Mouse (Mus musculus): ENCODE measurements around the gene Spdef.

Gene Spdef

GRCm38 (mm10) chr17:27725011-27725410 lies 3.7 kb downstream of the Spdef start:
- DNase-seq (ENCODE audit: low spot score) = no peak

DNA sequence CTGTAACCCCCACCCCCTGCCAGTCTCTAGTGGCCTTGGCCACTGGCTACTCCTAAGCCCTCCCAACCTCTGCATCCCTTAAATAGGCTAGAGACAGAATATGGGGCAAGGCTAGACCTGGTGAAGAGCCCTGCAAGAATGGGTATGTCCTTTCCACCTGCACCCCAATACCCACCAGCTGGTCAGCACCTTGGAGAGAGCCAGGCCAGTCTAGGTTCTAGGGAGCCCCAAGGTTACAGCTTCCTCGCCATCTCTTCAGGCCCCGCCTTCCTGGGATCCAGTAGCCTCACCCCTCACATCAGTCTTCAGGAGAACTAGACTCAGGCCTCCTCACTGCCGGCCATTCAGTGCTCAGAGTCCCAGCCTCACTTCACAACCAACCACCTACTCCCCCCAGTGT lies 4.4 kb downstream of the Spdef start:
- DNase-seq (ENCODE audit: low spot score) = no peak

GRCm38 (mm10) chr17:27721125-27721664 lies 7.6 kb downstream of the Spdef start:
- no peak for DNase-seq (ENCODE audit: low spot score)

- DNase-seq (ENCODE audit: low spot score) = no peak
These were observed 8.4 kb downstream of the Spdef start for GRCm38 (mm10) chr17:27720326-27720725.

DNA sequence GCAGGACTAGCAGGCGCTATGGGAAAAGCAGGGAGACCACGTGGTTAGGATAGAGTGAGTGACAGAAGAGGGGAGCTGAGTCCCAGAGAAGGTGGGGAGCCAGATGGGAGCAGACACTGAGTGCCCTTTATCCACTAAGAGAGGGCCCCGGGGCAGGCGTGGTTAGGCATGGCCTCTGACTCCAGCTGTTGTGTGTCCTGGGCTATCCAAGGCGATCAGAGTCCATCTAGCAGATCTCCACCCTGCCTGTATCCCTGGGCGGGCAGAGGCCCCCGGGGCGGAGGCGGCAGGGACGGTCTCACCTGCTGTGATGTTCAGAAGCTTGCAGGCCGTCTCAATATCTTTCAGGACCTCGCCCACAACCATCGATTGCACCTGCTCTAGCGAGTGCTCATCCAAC lies 9.1 kb downstream of the Spdef start:
- no peak for DNase-seq (ENCODE audit: low spot score)

GRCm38 (mm10) chr17:27718250-27718649 lies 10.5 kb downstream of the Spdef start:
- DNase-seq (ENCODE audit: low spot score) = no peak

- DNase-seq (ENCODE audit: low spot score) = no peak
These were observed 12.0 kb downstream of the Spdef start for GRCm38 (mm10) chr17:27716804-27717203.

GRCm38 (mm10) chr17:27712832-27713231 lies 15.9 kb downstream of the Spdef start:
- no peak for DNase-seq (ENCODE audit: low spot score)

DNA sequence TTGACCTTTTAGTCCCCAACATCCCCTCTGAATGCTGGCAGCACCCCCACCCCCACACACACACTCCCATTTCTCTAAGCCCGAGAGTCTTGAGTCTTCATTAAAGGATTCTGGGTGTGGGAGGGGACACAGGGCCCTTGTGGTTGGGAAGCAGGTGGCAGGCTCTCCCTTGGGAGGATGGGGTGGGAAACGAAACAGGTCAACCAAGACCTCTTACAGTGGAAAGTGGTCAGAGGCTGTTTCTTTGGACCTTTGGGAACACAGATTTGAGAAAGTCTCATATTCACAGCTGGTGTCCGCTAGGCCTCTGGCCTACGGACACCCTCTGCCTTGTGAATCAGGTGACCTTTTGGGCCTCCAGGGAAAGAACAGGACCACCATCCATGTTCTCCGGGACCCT lies 19.1 kb downstream of the Spdef start:
- no peak for DNase-seq (ENCODE audit: low spot score)

- DNase-seq (ENCODE audit: low spot score) = peak; percentile 72
These were observed 20.6 kb downstream of the Spdef start for GRCm38 (mm10) chr17:27707954-27708661.

- DNase-seq (ENCODE audit: low spot score) = no peak
These were observed 23.1 kb downstream of the Spdef start for GRCm38 (mm10) chr17:27705661-27706060.

DNA sequence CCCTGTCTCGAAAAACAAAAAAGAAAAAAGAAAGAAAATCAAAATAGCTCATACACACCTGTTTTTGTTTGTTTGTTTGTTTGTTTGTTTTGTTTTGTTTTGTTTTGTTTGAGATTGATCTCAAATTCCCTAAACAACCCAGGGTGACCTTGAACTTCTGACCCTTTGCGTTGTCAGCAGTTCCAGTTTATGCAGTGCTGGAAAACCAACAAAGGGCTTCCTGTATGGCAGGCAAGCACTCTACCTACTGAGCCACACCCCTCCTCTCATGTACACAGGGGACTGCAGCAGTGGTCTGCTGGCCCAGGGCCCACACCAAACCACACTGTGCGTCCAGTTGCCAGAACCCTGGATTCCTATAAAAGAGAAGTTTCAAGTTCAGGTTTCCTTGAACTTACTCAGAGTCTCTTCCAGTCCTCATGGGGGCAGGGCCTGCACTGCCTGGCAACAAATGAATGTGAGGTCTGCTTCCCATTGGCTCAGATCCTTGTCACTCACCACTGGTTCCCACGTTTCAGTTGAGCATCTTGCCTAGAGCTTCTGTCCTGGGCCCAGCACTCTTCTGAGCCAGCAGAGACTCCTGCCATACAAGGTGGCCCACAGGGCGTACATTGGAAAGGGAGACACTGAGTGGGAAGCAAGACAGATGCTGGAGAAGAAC lies 24.7 kb downstream of the Spdef start:
- DNase-seq (ENCODE audit: low spot score) = no peak

- DNase-seq (ENCODE audit: low spot score) = no peak
These were observed 26.2 kb downstream of the Spdef start for GRCm38 (mm10) chr17:27702518-27702917.

DNA sequence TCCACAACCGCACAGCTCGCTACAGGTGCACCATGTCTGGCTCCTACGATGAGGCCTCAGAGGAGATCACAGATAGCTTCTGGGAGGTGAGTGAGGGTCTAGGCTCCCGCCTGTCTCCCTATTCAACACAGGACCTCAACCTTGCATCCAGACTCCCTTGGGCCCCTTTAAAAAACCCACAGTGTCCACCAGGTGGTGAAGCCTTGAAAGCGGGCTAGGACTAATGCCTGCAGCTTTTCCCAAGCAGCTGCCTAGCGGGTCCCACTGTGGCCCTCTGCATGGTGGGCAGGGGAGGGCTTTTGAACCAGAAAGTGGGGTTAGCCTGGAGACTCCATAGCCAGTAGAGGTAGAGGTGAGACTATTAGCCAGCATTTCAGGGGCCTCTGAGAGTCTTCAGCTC lies 26.9 kb downstream of the Spdef start:
- DNase-seq (ENCODE audit: low spot score) = no peak

DNA sequence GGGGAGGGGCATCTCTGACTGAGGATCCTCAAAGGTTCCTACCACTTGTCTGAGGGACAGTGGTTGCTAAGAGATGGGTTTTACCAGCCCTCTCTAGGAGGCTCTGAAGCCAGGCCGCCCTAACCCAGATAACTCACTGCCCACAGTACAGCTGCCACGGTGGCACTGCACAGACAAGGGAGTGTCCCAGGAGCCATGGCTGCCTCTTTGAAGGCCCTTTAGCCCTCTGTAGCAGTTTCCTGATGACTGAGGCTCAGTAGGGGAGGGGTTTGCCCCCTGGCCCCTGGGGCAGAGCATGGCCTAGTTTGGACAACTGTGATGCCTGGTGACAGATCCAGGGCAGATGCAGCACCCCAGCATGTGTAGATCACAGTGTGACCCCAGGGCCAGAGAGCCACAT lies 27.9 kb downstream of the Spdef start:
- DNase-seq (ENCODE audit: low spot score) = no peak

DNA sequence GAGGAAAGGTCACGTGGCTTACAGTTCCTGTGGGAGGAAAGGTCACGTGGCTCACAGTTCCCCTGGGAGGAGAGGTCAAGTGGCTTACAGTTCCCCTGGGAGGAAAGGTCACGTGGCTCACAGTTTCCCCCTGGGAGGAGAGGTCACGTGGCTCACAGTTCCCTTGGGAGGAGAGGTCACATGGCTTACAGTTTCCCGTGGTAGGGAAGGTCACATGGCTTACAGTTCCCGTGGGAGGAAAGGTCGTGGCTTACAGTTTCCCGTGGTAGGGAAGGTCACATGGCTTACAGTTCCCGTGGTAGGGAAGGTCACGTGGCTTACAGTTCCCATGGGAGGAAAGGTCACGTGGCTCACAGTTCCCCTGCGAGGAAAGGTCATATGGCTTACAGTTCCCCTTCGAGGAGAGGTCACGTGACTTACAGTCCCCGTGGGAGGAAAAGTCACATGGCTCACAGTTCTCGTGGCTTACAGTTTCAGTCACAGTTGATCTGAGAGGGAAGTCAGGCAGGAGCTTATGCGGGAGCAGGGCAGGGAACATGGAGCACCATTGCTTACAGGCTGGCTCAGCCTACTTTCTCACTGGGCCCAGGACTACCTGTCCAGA lies 29.0 kb downstream of the Spdef start:
- no peak for DNase-seq (ENCODE audit: low spot score)

GRCm38 (mm10) chr17:27690993-27691693 lies 37.6 kb downstream of the Spdef start:
- no peak for DNase-seq (ENCODE audit: low spot score)

DNA sequence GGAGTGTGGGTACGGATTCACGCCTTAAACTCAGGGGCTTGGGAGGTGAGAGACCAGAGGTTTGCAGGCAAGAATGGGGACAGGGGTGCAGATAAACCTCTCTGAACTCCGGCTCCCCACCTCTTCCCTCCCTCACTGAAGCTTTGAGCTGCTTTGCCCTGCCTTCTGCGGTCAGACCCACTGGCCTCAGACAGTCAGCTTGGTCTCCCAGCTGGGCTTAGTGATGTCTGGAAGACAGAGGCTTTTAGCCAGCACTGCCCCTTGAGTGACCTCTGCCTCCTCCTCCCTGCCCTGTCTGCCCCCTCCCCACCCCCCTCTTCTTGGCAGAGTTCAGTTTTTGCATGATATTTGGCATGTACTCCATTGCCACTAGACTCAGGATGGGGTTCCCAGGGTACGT lies 42.4 kb downstream of the Spdef start:
- no peak for DNase-seq (ENCODE audit: low spot score)

DNA sequence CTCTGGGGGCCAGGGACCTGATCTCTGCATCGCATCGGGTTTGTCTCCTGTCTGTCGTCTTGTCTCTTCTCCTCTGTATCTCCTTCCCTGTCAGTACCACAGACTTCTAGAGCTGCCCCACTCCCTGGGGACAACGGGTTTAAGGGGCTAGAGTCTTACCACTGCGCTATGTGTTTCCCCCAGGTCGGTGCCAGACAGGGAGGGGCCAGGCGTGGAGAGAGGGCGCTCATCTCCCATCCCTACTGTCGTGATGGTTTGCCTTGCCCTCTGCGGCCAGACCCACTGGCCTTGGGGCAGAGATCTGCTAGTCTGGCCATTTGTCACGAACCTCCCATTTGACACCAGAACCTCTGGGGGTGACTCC lies 43.2 kb downstream of the Spdef start:
- DNase-seq (ENCODE audit: low spot score) = no peak

- DNase-seq (ENCODE audit: low spot score) = peak; percentile 59
These were observed 43.7 kb downstream of the Spdef start for GRCm38 (mm10) chr17:27684886-27685549.

- DNase-seq (ENCODE audit: low spot score) = no peak
These were observed 49.6 kb downstream of the Spdef start for GRCm38 (mm10) chr17:27678924-27679813.
